Mouse (Mus musculus) C2C12 (cell line): ENCODE measurements around the gene Ubac2.

Source experiments
- CEBPB ChIP-seq: IDR thresholded peaks from one replicate; pipeline ENCODE4 v1.6.1; 2011; ENCODE audit warnings: low read depth, mild to moderate bottlenecking, control low read depth, moderate library complexity
- CTCF ChIP-seq: IDR thresholded peaks from one replicate; pipeline ENCODE4 v1.5.1; 2011; ENCODE audit not compliant: control insufficient read depth, insufficient read depth, insufficient read length
- MAX ChIP-seq: IDR thresholded peaks from one replicate; pipeline ENCODE4 v1.6.1; 2011; ENCODE audit warnings: mild to moderate bottlenecking, control low read depth
- MYOD1 ChIP-seq: IDR thresholded peaks from one replicate; pipeline ENCODE4 v1.6.1; 2011; ENCODE audit warnings: low read depth; ENCODE audit not compliant: control insufficient read depth, insufficient read length
- MYOG ChIP-seq: IDR thresholded peaks from one replicate; pipeline ENCODE4 v1.6.1; 2011; ENCODE audit not compliant: control insufficient read depth, insufficient read length; ENCODE audit errors: extremely low read depth
- USF1 ChIP-seq: IDR thresholded peaks from one replicate; pipeline ENCODE4 v1.6.1; 2011; ENCODE audit warnings: low read depth, mild to moderate bottlenecking, control low read depth, moderate library complexity

- TF ChIP-seq CTCF (no peak), MYOG (no peak), MAX (no peak), USF1 (no peak), MYOD1 (no peak), CEBPB (no peak)
Observed at GRCm38 (mm10) chr14:122069948-122070347, 191.5 kb downstream of the Ubac2 start.
